Mouse (Mus musculus) brain, embryonic 14.5 days (tissue): ENCODE measurements at regions not wholly inside any gene's neighbourhood (a gene's known extent, or its start where the extent isn't known, plus 50 kb on each side); places are given as distances from the start of the nearest gene placed in this dataset.

ENCODE experiments used
- CTCF ChIP-seq: fragments of 200-500 bp; IDR thresholded peaks from 2 replicates; pipeline ENCODE4 v1.5.1; 2012; ENCODE audit warnings: inconsistent platforms, mild to moderate bottlenecking, moderate library complexity, borderline replicate concordance; ENCODE audit not compliant: insufficient read depth, insufficient read length; ENCODE audit errors: extremely low read depth
- POLR2A ChIP-seq: fragments of 200-500 bp; IDR thresholded peaks from 2 replicates; pipeline ENCODE4 v1.6.1; 2012; ENCODE audit warnings: mild to moderate bottlenecking, inconsistent platforms, borderline replicate concordance; ENCODE audit not compliant: poor library complexity, insufficient read depth, insufficient read length, severe bottlenecking; ENCODE audit errors: extremely low read depth

DNA sequence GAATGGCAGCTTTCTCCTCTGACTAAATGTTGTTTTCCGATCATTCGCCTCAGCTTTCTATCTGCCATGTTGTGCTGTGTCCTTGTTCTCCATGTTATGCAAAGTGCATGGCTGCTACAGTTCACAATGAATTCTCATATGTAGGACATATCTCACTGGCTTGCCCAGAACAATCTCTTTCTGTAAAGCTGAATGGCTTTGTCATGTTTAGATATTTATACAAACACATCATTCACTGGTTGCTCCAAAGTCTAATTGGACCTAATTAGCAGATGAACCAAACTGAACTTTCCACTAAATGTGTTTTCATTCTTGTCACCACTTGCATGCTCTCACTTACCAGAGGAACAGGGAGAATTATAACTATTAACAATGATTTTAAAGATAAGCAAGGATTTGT lies 301.2 kb upstream of the 4933412E24Rik start:
- TF ChIP-seq POLR2A (no peak), CTCF (no peak)
